Mouse (Mus musculus) liver, adult 2 months (tissue): ENCODE measurements around the gene Poldip2.
A peak's percentile ranks its signal among the peaks of the same experiment; 100 is the strongest.

Experiments used
- CTCF ChIP-seq: fragments of 200-500 bp; IDR thresholded peaks from 2 replicates; pipeline ENCODE4 v1.5.1; 2011; ENCODE audit warnings: low read depth, low read length, control low read depth
- POLR2A ChIP-seq: fragments of 200-500 bp; IDR thresholded peaks from 2 replicates; pipeline ENCODE4 v1.6.1; 2011; ENCODE audit warnings: low read length, control low read depth; ENCODE audit not compliant: insufficient read depth; ENCODE audit errors: extremely low read depth

- TF ChIP-seq CTCF (peak; percentile 54; the same call in 1 of the 2 replicates), POLR2A (no peak)
Observed at GRCm38 (mm10) chr11:78509148-78509547, 2.8 kb upstream of the Poldip2 start.
